8 mouse cellular contexts compared by ENCODE assay signal in the genomic region with DNA sequence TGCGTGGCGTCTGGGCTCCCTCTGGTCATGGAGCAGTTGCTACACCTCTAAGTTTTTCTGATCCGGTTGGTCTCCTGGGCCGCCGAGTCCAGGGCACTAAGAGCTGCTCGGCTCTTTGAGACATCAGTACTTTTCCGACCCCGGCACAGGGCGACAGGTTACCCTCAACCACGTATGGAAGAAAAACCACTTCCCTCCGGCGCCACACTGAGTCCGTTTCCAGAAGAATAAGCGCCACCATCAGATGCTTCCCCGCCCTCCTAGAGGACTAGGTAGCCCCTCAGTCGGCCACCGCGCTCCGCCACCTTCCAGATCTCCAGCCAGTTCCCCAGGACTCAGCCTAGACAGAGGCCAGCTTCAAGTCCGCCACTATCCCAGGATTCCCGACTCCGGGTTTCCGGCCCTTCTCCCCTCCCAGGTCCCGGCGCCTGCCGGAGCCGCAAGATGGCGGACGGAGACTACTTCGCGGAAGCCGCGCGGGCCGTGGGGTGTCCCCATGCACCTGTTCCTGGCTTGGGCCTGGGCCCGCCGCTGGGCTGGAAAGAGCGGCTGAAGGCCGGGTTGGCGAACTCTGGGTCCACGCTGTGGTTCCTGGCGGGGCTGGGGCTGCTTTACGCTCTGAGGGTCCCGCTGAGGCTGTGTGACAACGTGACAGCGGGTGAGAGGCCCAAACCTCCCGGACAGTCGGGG. TPM values are rescaled to one million over a fixed set of nuclear protein-coding genes. Genes with fewer than 3 reads are reported as not detected.
A peak's percentile ranks its signal among the peaks of the same experiment; 100 is the strongest.
DNase-seq lines count a peak whose midpoint lies in the region; ATAC-seq lines count a peak whose summit lies in the region.

No protein-coding gene starts in this region.

- H3K4me3 ChIP-seq in hindbrain, embryonic 11.5 days (ENCODE audit: low read depth, low read length): peak overlapping the region; percentile 95

- under 1% methylated on average over 48 of the region's 48 CpGs for WGBS in hindbrain, embryonic 11.5 days

- peak; percentile 88 for DNase-seq in MN1 (ENCODE audit: low spot score)
- DNase-seq in cerebellum, adult 9-10 months: peak; percentile 87
- peak; percentile 87 for DNase-seq in hindbrain, embryonic 11.5 days (ENCODE audit: low spot score)
- peak; percentile 87 to 92 for DNase-seq in layer of hippocampus, postnatal 10 days (ENCODE audit: low spot score in 2 of 2)
- peak; percentile 93 for DNase-seq in lung, postnatal 10 days
- peak; percentile 88 for DNase-seq in ovary, postnatal 36 days (ENCODE audit: low spot score)
- peak; percentile 87 for DNase-seq in thymus, postnatal 25 days

- H3K36me3 ChIP-seq in hindbrain, embryonic 11.5 days (ENCODE audit: control insufficient read depth, insufficient read depth, low read length): no peaks in the 10 kb centered on the region; the same call in 1 of the 2 replicates

- 0 out of 2 replicates have a peak, but pooled peaks cover 2% of the 10 kb centered on the region for H3K4me1 ChIP-seq in hindbrain, embryonic 11.5 days (replicated peaks; ENCODE audit: control insufficient read depth, insufficient read depth, low read length)

- ATAC-seq in frontal cortex, adult (ENCODE audit: low TSS enrichment): peak; percentile 95
- peak; percentile 94 for ATAC-seq in hindbrain, embryonic 11.5 days (ENCODE audit: low FRiP score)

- peak overlapping the region; percentile 90 for H3K9ac ChIP-seq in hindbrain, embryonic 11.5 days (ENCODE audit: low read depth, low read length)

- no peaks in the 10 kb centered on the region for H3K27me3 ChIP-seq in hindbrain, embryonic 11.5 days (ENCODE audit: control insufficient read depth, insufficient read depth, low read length)

- H3K9me3 ChIP-seq in hindbrain, embryonic 11.5 days (ENCODE audit: control insufficient read depth, low read length): no peaks in the 10 kb centered on the region

- peak overlapping the region; percentile 94 for H3K27ac ChIP-seq in hindbrain, embryonic 11.5 days (ENCODE audit: low read depth, low read length)

- H3K4me2 ChIP-seq in hindbrain, embryonic 11.5 days (replicated peaks; ENCODE audit: low read depth, low read length): peak overlapping the region; percentile 51

RNA-seq across cellular contexts. Expression of gene Capza1, which starts 0.5 kb away (rescaled TPM):
- polyA plus RNA-seq in hindbrain, embryonic 11.5 days (2014; fragmentation: Nextera tagmentation; extraction: Ambion mirVana): 245 and 266 TPM in 2 replicates
- total RNA-seq in layer of hippocampus, postnatal 10 days (2021): 10 to 100 TPM; 39.2 to 56.7 TPM

RNA-seq across cellular contexts. Expression of gene St7l, which starts 1.0 kb away (rescaled TPM):
- 35.3 and 43.8 TPM in 2 replicates for polyA plus RNA-seq in hindbrain, embryonic 11.5 days (2014; fragmentation: Nextera tagmentation; extraction: Ambion mirVana)
- total RNA-seq in layer of hippocampus, postnatal 10 days (2021): 10 to 100 TPM; 24.4 to 37.5 TPM

RNA-seq across cellular contexts. Expression of gene Mov10, which starts 46.4 kb away (rescaled TPM):
- polyA plus RNA-seq in hindbrain, embryonic 11.5 days (2014; fragmentation: Nextera tagmentation; extraction: Ambion mirVana): 15.1 and 15.2 TPM in 2 replicates
- 10 to 100 TPM in 1 of 2 experiments, 1 to 10 TPM in 1; 9.1 to 11.4 TPM for total RNA-seq in layer of hippocampus, postnatal 10 days (2021)

Comparison
In these comparisons a context has a peak if more than half of its experiments do, and no peak if none do; other contexts are left out.
1. Peak in every context shown above with its lines: DNase-seq, ATAC-seq, H3K4me3 ChIP-seq and H3K27ac ChIP-seq.